Mouse (Mus musculus) kidney, adult 2 months (tissue): ENCODE data around the gene Acta1. TPM values are rescaled to one million over a fixed set of nuclear protein-coding genes. Genes with fewer than 3 reads are reported as not detected.
A peak's percentile ranks its signal among the peaks of the same experiment; 100 is the strongest.

Experiments
- DNase-seq: peaks from one replicate; pipeline ENCODE4 v3.0.0; 2021
- H3K27ac ChIP-seq: fragments of 200-500 bp; 2 replicates; pipeline ENCODE4 v1.5.1; 2012; ENCODE audit warnings: low read depth, low read length, control low read depth, inconsistent platforms; ENCODE audit not compliant: insufficient read depth
- H3K27me3 ChIP-seq: fragments of 200-500 bp; replicated peaks from 2 replicates; pipeline ENCODE4 v1.6.1; 2012; ENCODE audit warnings: mild to moderate bottlenecking, moderate library complexity, low read length, inconsistent platforms; ENCODE audit not compliant: control insufficient read depth, insufficient read depth
- H3K36me3 ChIP-seq: fragments of 200-500 bp; 2 replicates; pipeline ENCODE4 v1.6.1; 2012; ENCODE audit warnings: mild to moderate bottlenecking, moderate library complexity, low read length, inconsistent platforms; ENCODE audit not compliant: control insufficient read depth, insufficient read depth
- H3K4me1 ChIP-seq: fragments of 200-500 bp; 2 replicates; pipeline ENCODE4 v1.6.1; 2011; ENCODE audit warnings: low read length; ENCODE audit not compliant: control insufficient read depth, insufficient read depth
- H3K4me3 ChIP-seq: fragments of 200-500 bp; 2 replicates; pipeline ENCODE4 v1.5.1; 2011; ENCODE audit warnings: mild to moderate bottlenecking, low read depth, low read length, control low read depth; ENCODE audit not compliant: insufficient read depth
- CTCF ChIP-seq: fragments of 200-500 bp; conservative IDR thresholded peaks from 2 replicates; pipeline ENCODE4 v1.5.1; 2011; ENCODE audit warnings: low read depth, mild to moderate bottlenecking, control low read depth, low read length, moderate library complexity, mixed read lengths; ENCODE audit not compliant: insufficient read depth, insufficient read length
- POLR2A ChIP-seq: fragments of 200-500 bp; IDR thresholded peaks from one replicate; pipeline ENCODE4 v1.6.1; 2011; ENCODE audit warnings: low read depth, low read length, control low read depth
- WGBS: fragments of 180-500 bp; shearing (Covaris S2); methylation state at CpG from one replicate; pipeline ENCODE4 v1.1.7; 2018; 5-methylcytosine and 5-hydroxymethylcytosine counted together
- polyA plus RNA-seq: library from polyadenylated mRNA; depleted of rRNA; stranded (reverse); fragments of >200 nt; gene quantifications from 2 replicates; pipeline ENCODE4 v1.2.3, GENCODE M21; 2012

The Acta1 gene
- polyA plus RNA-seq, 1 experiment = 665 TPM

DNA sequence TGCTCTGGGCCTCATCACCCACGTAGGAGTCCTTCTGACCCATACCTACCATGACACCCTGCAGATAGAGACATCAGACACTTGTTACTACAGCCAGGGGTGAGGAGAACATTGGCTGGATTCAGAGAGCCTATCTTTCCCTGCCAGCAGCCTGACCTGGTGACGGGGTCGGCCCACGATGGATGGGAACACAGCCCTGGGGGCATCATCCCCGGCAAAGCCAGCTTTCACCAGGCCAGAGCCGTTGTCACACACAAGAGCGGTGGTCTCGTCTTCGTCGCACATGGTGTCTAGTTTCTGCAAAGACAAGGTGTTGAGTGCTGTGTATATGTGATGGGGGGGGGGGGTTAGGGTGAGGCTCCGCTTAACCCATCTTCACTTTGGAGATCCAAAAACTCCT, 1.1 kb downstream of the Acta1 start:
- no peak overlapping the region for H3K4me3 ChIP-seq
- H3K36me3 ChIP-seq = no peaks in the 10 kb centered on the region
- no peak for TF ChIP-seq CTCF
- no peak for TF ChIP-seq POLR2A
- H3K27ac ChIP-seq = no peak overlapping the region
- H3K4me1 ChIP-seq = no peaks in the 10 kb centered on the region
- H3K27me3 ChIP-seq = no peaks in the 10 kb centered on the region; the same call in 1 of the 2 replicates
- WGBS = 79% methylated on average over 11 of the region's 11 CpGs
- no peak for DNase-seq

GRCm38 (mm10) chr8:123892586-123893155, 1.9 kb downstream of the Acta1 start:
- TF ChIP-seq CTCF (no peak), POLR2A (no peak)
- no peak overlapping the region for H3K27ac ChIP-seq
- H3K4me3 ChIP-seq = no peak overlapping the region
- no peaks in the 10 kb centered on the region; the same call in 1 of the 2 replicates for H3K27me3 ChIP-seq
- no peaks in the 10 kb centered on the region for H3K36me3 ChIP-seq
- no peak for DNase-seq
- H3K4me1 ChIP-seq = no peaks in the 10 kb centered on the region
- 13% methylated on average over 30 of the region's 30 CpGs for WGBS

DNA sequence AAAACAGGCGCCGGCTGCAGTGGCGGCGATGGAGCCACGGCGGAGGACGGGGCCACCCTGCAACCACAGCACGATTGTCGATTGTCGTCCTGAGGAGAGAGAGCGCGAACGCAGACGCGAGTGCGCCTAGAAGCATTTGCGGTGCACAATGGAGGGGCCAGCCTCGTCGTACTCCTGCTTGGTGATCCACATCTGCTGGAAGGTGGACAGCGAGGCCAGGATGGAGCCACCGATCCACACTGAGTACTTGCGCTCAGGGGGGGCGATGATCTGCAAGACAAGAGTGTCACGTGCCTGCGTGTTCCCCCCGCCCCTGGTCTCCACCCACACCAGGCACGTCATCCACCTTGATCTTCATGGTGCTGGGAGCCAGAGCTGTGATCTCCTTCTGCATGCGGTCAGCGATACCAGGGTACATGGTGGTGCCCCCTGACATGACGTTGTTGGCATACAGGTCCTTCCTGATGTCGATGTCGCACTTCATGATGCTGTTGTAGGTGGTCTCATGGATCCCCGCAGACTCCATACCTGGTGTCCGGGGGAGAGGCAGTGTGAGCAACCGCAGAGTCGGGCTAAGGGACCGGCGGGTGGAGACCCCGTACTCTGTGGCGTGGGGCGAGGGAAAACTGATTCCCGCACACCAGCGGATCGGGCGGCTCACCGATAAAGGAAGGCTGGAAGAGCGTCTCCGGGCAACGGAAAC, 2.5 kb downstream of the Acta1 start:
- no peaks in the 10 kb centered on the region; the same call in 1 of the 2 replicates for H3K27me3 ChIP-seq
- H3K27ac ChIP-seq = no peak overlapping the region
- H3K36me3 ChIP-seq = no peaks in the 10 kb centered on the region
- WGBS = 3% methylated on average over 49 of the region's 49 CpGs
- no peaks in the 10 kb centered on the region for H3K4me1 ChIP-seq
- TF ChIP-seq CTCF = no peak
- no peak for TF ChIP-seq POLR2A
- H3K4me3 ChIP-seq = no peak overlapping the region
- DNase-seq = no peak

DNA sequence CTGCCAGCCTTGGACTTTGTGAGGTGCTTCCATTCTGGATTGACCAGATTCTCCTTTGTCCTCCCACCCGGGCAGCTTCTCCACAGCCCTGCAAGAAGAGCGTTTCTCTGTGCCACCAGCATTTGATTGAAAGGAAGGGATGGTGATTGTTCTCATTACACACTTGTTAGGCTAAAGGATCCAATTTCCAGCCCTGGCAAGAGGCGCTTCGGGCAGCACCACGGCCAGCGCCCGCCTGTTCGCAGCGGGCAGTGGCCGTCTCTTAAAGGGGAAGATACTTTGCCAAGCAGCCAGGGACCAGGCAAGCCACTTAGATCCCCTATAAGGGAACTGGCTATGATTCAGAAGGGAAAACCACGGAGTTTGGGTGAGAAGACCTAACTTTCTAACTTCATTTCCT, 3.3 kb downstream of the Acta1 start:
- Histone ChIP-seq H3K4me3 (no peak overlapping the region), H3K4me1 (no peaks in the 10 kb centered on the region), H3K27ac (no peak overlapping the region), H3K36me3 (no peaks in the 10 kb centered on the region), H3K27me3 (no peaks in the 10 kb centered on the region; the same call in 1 of the 2 replicates)
- TF ChIP-seq POLR2A (no peak), CTCF (no peak)
- WGBS = 2% methylated on average over 11 of the region's 11 CpGs
- peak; percentile 28 for DNase-seq

GRCm38 (mm10) chr8:123889797-123890196, 4.8 kb downstream of the Acta1 start:
- 67% methylated on average over 4 of the region's 4 CpGs for WGBS
- Histone ChIP-seq H3K27me3 (no peaks in the 10 kb centered on the region; the same call in 1 of the 2 replicates), H3K4me1 (no peaks in the 10 kb centered on the region), H3K4me3 (no peak overlapping the region), H3K27ac (no peak overlapping the region), H3K36me3 (no peaks in the 10 kb centered on the region)
- no peak for DNase-seq
- TF ChIP-seq CTCF = no peak
- TF ChIP-seq POLR2A = no peak

- TF ChIP-seq CTCF (no peak), POLR2A (no peak)
- Histone ChIP-seq H3K4me3 (no peak overlapping the region), H3K27ac (no peak overlapping the region), H3K27me3 (no peaks in the 10 kb centered on the region; the same call in 1 of the 2 replicates), H3K4me1 (no peaks in the 10 kb centered on the region), H3K36me3 (no peaks in the 10 kb centered on the region)
- WGBS = 90% methylated on average over 2 of the region's 2 CpGs
- no peak for DNase-seq
Observed at GRCm38 (mm10) chr8:123887956-123888355, 6.6 kb downstream of the Acta1 start.

- DNase-seq = no peak
- Histone ChIP-seq H3K36me3 (no peaks in the 10 kb centered on the region), H3K4me3 (no peak overlapping the region), H3K27me3 (no peaks in the 10 kb centered on the region), H3K4me1 (no peaks in the 10 kb centered on the region), H3K27ac (no peak overlapping the region)
- WGBS = 95% methylated on average over 4 of the region's 4 CpGs
- TF ChIP-seq POLR2A = no peak
- no peak for TF ChIP-seq CTCF
Observed at GRCm38 (mm10) chr8:123887163-123887562, 7.4 kb downstream of the Acta1 start.
